Mouse (Mus musculus): ENCODE data around the gene Olfr64. TPM values are rescaled to one million over a fixed set of nuclear protein-coding genes. Genes with fewer than 3 reads are reported as not detected.

Olfr64 gene
- polyA plus RNA-seq, 1 experiment from 2014 or later: not detected

DNA sequence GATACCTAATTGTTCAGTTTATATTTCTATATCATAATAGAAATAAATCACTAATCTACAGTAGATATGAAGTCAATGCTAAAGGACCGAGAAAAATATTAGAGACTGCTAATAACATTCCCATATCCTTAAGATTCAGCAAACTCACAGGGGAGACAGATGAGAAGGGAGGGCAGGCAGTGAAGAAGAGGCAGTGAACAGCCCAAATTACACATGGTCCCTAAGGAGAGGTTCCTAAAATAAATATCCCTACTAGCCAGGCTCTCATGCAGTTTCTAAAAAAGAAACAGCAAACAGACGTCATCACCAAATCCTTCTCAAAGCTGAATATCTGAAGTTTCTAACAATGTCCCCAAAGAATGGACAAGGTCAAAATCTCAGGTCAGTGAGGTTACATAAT is 8.9 kb upstream of the Olfr64 start, which contains the start of gene Olfr65:
Olfr65 (plus strand) TSS at position 301 of the 400 bp plus-strand sequence.
- Histone ChIP-seq H3K9me3 (ENCODE audit: low read depth, low read length) (no peaks in the 10 kb centered on the region), H3K27me3 (ENCODE audit: insufficient read depth, low read length) (no peaks in the 10 kb centered on the region), H3K36me3 (ENCODE audit: insufficient read depth) (no peaks in the 10 kb centered on the region), H3K9ac (no peak within 1 kb of the TSS), H3K4me3 (ENCODE audit: low read depth, low read length) (no peak within 1 kb of the TSS), H3K27ac (ENCODE audit: low read depth) (no peak within 1 kb of the TSS), H3K4me2 (no peak within 1 kb of the TSS), H3K4me1 (ENCODE audit: insufficient read depth) (no peaks in the 10 kb centered on the region)
- ATAC-seq (ENCODE audit: insufficient read depth) (no peak), DNase-seq (no peak)
- 67% methylated on average over 2 of the region's 2 CpGs for WGBS
- no peak for TF ChIP-seq CTCF (IDR thresholded peaks at IDR 0.05; ENCODE audit: low read depth)

DNA sequence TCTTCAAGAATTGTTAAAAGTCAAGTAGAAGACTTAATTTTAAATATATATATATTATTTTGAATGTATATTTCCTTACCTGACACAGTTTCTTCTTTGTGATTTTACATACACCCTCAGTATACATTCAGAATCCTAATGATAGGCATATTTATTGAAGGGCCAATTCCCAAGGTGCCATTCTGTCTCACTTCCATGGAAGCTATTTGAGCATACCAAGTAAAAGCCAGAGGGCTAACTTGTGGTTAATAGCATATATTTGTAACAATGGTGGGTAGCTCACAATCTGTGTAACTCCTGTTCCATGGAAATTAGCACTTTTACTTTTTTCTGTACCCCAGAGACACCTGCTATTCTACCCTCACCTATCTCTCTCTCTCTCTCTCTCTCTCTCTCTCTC is 8.1 kb downstream of the Olfr64 start, which contains the start of gene Olfr66:
Olfr66 (minus strand) TSS at position 101 of the 400 bp plus-strand sequence.
- H3K4me3 ChIP-seq (ENCODE audit: low read depth, low read length): no peak within 1 kb of the TSS
- no peaks in the 10 kb centered on the region for H3K4me1 ChIP-seq (ENCODE audit: insufficient read depth)
- no peaks in the 10 kb centered on the region for H3K27me3 ChIP-seq (ENCODE audit: insufficient read depth, low read length)
- no peaks in the 10 kb centered on the region for H3K36me3 ChIP-seq (ENCODE audit: insufficient read depth)
- H3K4me2 ChIP-seq: no peak within 1 kb of the TSS
- ATAC-seq (ENCODE audit: insufficient read depth) (no peak), DNase-seq (no peak)
- no peak for TF ChIP-seq CTCF (IDR thresholded peaks at IDR 0.05; ENCODE audit: low read depth)
- no peak within 1 kb of the TSS for H3K27ac ChIP-seq (ENCODE audit: low read depth)
- no peaks in the 10 kb centered on the region for H3K9me3 ChIP-seq (ENCODE audit: low read depth, low read length)
- no peak within 1 kb of the TSS for H3K9ac ChIP-seq

DNA sequence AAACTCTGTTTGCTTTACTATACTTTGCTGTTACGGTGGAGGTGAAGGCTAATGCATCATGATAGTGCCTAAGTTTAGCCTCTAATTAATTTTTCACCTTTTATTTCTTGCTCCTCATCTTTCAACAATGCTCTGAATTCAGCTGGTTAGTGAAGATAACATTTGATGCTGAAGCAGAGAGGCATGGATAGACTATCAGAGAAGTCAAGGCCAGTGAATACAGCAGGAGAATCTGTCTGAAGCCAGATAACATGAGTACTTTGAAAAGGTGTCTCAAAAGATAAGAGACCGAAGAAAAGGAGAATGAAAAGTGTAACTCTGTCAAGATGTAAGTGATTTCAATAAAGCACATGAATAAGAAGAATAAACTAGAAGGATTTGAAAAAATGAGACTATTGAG is 17.2 kb downstream of the Olfr64 start:
- DNase-seq: no peak
- Histone ChIP-seq H3K4me2 (no peak overlapping the region), H3K27me3 (ENCODE audit: insufficient read depth, low read length) (no peaks in the 10 kb centered on the region), H3K9me3 (ENCODE audit: low read depth, low read length) (no peaks in the 10 kb centered on the region), H3K9ac (no peak overlapping the region), H3K27ac (ENCODE audit: low read depth) (no peak overlapping the region), H3K36me3 (ENCODE audit: insufficient read depth) (no peaks in the 10 kb centered on the region), H3K4me1 (ENCODE audit: insufficient read depth) (no peaks in the 10 kb centered on the region), H3K4me3 (ENCODE audit: low read depth, low read length) (no peak overlapping the region)
- 68% methylated on average over 2 of the region's 2 CpGs for WGBS
- TF ChIP-seq CTCF (IDR thresholded peaks at IDR 0.05; ENCODE audit: low read depth): no peak
- ATAC-seq (ENCODE audit: insufficient read depth): no peak

DNA sequence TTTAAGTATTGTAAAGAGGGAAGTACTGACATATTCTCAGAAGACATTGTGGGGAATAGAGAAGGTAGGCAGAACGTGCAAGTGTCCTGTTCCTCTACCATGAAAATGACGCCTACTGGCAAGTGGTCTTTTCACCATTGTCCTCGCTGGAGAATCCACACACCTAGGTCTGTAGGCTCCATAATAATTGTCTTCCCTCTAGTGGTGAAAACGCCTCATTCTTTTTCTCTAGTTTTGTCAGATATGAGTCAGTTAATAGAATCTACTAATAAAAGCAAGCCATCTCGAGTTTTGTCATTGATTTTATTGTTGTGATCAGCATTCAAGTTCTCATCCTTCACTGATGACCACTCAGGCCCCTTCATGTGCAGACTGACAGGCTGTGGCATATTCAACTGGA is 19.8 kb downstream of the Olfr64 start:
- no peaks in the 10 kb centered on the region for H3K9me3 ChIP-seq (ENCODE audit: low read depth, low read length)
- H3K4me1 ChIP-seq (ENCODE audit: insufficient read depth): no peaks in the 10 kb centered on the region
- H3K27me3 ChIP-seq (ENCODE audit: insufficient read depth, low read length): no peaks in the 10 kb centered on the region
- peak; percentile 2 for DNase-seq
- H3K36me3 ChIP-seq (ENCODE audit: insufficient read depth): no peaks in the 10 kb centered on the region
- WGBS: 43% methylated on average over 5 of the region's 5 CpGs
- peak; percentile 6; the same call in 1 of the 2 replicates for TF ChIP-seq CTCF (IDR thresholded peaks at IDR 0.05; ENCODE audit: low read depth)
- no peak overlapping the region for H3K9ac ChIP-seq
- H3K4me3 ChIP-seq (ENCODE audit: low read depth, low read length): no peak overlapping the region
- no peak overlapping the region for H3K4me2 ChIP-seq
- no peak overlapping the region for H3K27ac ChIP-seq (ENCODE audit: low read depth)
- no peak for ATAC-seq (ENCODE audit: insufficient read depth)

DNA sequence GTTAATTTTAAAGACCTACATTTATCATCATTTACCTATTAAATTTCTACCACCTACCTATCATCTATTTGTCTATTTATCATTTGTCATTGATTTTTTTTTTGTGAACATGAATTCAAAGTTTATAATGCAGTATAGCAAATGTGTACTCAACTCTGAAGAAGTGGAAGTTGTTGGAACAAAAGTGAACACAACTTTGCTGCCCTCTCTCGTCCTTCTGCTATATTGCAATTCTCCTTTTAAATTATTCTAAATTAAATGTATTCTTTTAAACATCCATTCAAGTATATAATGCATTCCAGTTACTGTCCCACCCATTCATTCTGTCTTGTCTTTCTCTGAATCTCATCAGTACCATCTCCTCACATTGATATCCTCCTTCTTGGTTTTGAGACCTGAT is 21.2 kb downstream of the Olfr64 start:
- WGBS: 0% methylated on average over 1 of the region's 1 CpGs
- Histone ChIP-seq H3K9me3 (ENCODE audit: low read depth, low read length) (no peaks in the 10 kb centered on the region), H3K4me3 (ENCODE audit: low read depth, low read length) (no peak overlapping the region), H3K27ac (ENCODE audit: low read depth) (no peak overlapping the region), H3K4me2 (no peak overlapping the region), H3K36me3 (ENCODE audit: insufficient read depth) (no peaks in the 10 kb centered on the region), H3K27me3 (ENCODE audit: insufficient read depth, low read length) (no peaks in the 10 kb centered on the region), H3K9ac (no peak overlapping the region), H3K4me1 (ENCODE audit: insufficient read depth) (no peaks in the 10 kb centered on the region)
- TF ChIP-seq CTCF (IDR thresholded peaks at IDR 0.05; ENCODE audit: low read depth): peak; percentile 41
- peak; percentile 60 for DNase-seq
- no peak for ATAC-seq (ENCODE audit: insufficient read depth)

DNA sequence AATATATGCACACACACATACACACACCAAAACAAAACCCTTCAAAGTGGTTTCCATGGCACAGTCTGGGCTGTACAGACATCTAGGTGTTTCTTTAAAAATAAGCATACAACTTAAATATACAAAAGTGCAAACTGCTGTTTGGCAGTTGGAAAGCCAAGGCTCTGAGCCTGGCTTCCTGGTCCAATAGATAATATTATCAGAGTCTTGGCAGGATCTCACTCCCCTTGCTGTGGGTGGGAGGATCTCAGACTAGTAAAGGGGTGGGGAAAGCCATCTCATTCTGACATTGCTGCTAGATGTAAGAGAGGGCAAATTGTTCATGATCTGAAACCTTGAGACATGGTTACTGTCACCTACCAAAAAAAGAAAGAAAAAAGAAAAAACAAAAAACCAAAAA is 23.6 kb downstream of the Olfr64 start:
- ATAC-seq (ENCODE audit: insufficient read depth): peak; percentile 63; the same call in 1 of the 2 replicates
- no peak for DNase-seq
- Histone ChIP-seq H3K9ac (no peak overlapping the region), H3K36me3 (ENCODE audit: insufficient read depth) (no peaks in the 10 kb centered on the region), H3K27ac (ENCODE audit: low read depth) (peak overlapping the region; percentile 36; the same call in 1 of the 2 replicates), H3K4me1 (ENCODE audit: insufficient read depth) (no peaks in the 10 kb centered on the region), H3K4me3 (ENCODE audit: low read depth, low read length) (no peak overlapping the region), H3K27me3 (ENCODE audit: insufficient read depth, low read length) (no peaks in the 10 kb centered on the region), H3K9me3 (ENCODE audit: low read depth, low read length) (no peaks in the 10 kb centered on the region), H3K4me2 (no peak overlapping the region)
- TF ChIP-seq CTCF (IDR thresholded peaks at IDR 0.05; ENCODE audit: low read depth): no peak

DNA sequence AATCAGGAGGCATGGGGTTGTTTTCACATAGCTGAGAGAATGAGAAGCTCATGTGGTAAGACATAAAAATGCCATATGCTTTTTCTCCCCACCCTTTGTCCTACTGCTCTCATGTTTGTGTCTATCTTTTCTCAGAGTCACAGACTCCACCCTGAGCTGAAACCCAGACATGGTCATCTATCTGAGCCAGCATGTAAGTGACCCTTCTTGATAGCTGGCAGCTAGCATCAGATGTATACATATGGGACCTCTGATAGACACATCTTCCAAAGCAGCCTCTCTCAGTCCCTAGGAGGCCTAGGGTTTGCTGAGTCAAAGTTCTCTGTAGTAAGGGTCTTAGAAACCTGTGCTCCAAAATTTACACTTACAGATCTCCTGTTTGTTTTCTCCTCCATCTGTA is 28.6 kb downstream of the Olfr64 start:
- Histone ChIP-seq H3K4me2 (no peak overlapping the region), H3K4me3 (ENCODE audit: low read depth, low read length) (no peak overlapping the region), H3K36me3 (ENCODE audit: insufficient read depth) (no peaks in the 10 kb centered on the region), H3K4me1 (ENCODE audit: insufficient read depth) (no peaks in the 10 kb centered on the region), H3K27me3 (ENCODE audit: insufficient read depth, low read length) (no peaks in the 10 kb centered on the region), H3K9ac (no peak overlapping the region), H3K9me3 (ENCODE audit: low read depth, low read length) (no peaks in the 10 kb centered on the region), H3K27ac (ENCODE audit: low read depth) (no peak overlapping the region; the same call in 1 of the 2 replicates)
- ATAC-seq (ENCODE audit: insufficient read depth): peak; percentile 47; the same call in 1 of the 2 replicates
- TF ChIP-seq CTCF (IDR thresholded peaks at IDR 0.05; ENCODE audit: low read depth): no peak
- DNase-seq: no peak

DNA sequence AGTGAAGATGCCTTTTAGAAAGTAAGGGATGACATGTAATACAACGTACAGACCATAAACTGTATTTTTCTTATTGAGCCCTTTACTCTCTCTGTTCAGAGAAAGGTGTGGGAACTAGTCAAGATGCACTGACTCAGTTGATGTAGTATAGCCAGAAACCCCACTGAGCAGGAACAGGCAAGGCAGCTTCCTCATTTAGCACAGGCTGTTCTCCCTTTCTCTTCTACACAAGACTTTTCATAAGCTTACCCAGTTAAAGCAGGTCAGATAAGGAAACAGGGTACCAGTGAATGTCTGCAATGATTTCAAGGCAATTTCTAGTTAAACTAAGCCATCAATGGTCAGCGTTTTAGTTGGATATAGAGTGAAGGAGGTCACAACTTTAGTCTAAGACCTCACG is 32.8 kb downstream of the Olfr64 start:
- Histone ChIP-seq H3K9ac (no peak overlapping the region), H3K4me2 (no peak overlapping the region), H3K9me3 (ENCODE audit: low read depth, low read length) (no peaks in the 10 kb centered on the region), H3K36me3 (ENCODE audit: insufficient read depth) (no peaks in the 10 kb centered on the region), H3K4me3 (ENCODE audit: low read depth, low read length) (no peak overlapping the region), H3K4me1 (ENCODE audit: insufficient read depth) (no peaks in the 10 kb centered on the region), H3K27me3 (ENCODE audit: insufficient read depth, low read length) (no peaks in the 10 kb centered on the region), H3K27ac (ENCODE audit: low read depth) (no peak overlapping the region; the same call in 1 of the 2 replicates)
- WGBS: 61% methylated on average over 3 of the region's 3 CpGs
- DNase-seq (no peak), ATAC-seq (ENCODE audit: insufficient read depth) (no peak)
- TF ChIP-seq CTCF (IDR thresholded peaks at IDR 0.05; ENCODE audit: low read depth): no peak
